Mouse (Mus musculus) left cerebral cortex, postnatal 36 days (tissue): ENCODE results near the gene Rap1gap2. TPM values are rescaled to one million over a fixed set of nuclear protein-coding genes. Genes with fewer than 3 reads are reported as not detected.

Experiments
- DNase-seq, 2 experiments: peaks; one replicate each; pipeline ENCODE4 v3.0.0; 2021 to 2022; ENCODE audit warnings: low spot score in 2 of 2, mixed read lengths in 1 of 2
- intact Hi-C: fragments of 180-260 bp; cut with DNase I; formaldehyde crosslinking; loops from one replicate; pipeline ENCODE4 v1.15.1; 2025
- total RNA-seq, 2 experiments: library from RNA; stranded (reverse); gene quantifications; 2 replicates each; pipeline ENCODE4 v1.2.3; 2021

Gene Rap1gap2
- total RNA-seq, 2 experiments from 2014 or later = 179 to 210 TPM

- intact Hi-C loops = loop anchor here (10.0 kb wide), 1 partner anchor 120 kb away; no protein-coding TSS in a partner anchor
- DNase-seq = no peak
Measured at GRCm38 (mm10) chr11:74405201-74405600, 205.5 kb downstream of the Rap1gap2 start.

- intact Hi-C loops = loop anchor here (10.0 kb wide), 1 partner anchor 121 kb away; no protein-coding TSS in a partner anchor
Measured at GRCm38 (mm10) chr11:74404216-74404615, 206.5 kb downstream of the Rap1gap2 start.

DNA sequence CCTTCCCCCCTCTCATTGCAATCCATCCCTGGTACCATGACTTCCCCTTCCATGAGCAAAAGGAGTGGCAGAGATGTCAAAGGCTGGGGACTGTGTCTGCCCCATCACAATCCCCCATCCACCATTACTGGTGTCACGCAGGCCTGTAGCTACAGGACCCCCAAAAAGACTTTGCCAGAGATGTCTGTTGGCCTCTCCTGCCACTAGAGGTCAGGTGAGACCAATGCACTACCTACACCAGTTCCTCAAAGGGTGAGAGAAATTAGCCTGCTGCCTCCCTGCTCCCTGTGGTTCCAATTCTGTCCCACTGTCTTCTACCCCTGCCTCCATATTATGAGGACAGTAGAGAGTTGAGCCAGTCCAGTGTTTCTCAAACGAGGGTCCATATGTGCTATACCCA lies 208.6 kb downstream of the Rap1gap2 start:
- DNase-seq = no peak
- intact Hi-C loops = loop anchor here (10.0 kb wide), 1 partner anchor 123 kb away; no protein-coding TSS in a partner anchor

More at GRCm38 (mm10) chr11:74404216-74404615, 206.5 kb downstream of the Rap1gap2 start:
- DNase-seq = no peak

DNA sequence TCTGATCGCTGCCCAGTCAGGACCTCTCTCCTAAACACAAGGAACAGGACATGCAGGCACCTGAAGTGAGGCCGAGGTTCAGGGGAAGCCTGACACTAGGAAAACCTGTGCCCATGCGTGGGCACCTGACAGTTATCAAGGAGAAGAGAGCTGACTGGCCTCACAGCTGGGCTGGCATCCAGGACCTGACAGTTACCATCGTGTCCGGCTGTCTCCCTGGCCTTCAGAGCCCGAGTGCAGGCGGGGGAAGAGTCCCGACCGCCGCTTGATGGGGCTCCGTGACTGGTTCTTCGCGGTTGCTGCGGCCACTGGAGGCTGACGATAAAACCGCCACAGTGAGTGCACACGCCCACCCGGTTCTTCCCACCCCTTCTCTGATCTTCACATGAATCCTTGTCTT lies 215.1 kb downstream of the Rap1gap2 start:
- intact Hi-C loops = no loop called here

GRCm38 (mm10) chr11:74393489-74393888 lies 217.2 kb downstream of the Rap1gap2 start:
- intact Hi-C loops = no loop called here
- DNase-seq = no peak

More for the DNA sequence above, 215.1 kb downstream of the Rap1gap2 start:
- no peak for DNase-seq

GRCm38 (mm10) chr11:74392903-74393302 lies 217.8 kb downstream of the Rap1gap2 start:
- intact Hi-C loops = no loop called here
- DNase-seq = no peak

- no peak for DNase-seq
- intact Hi-C loops = no loop called here
Measured at GRCm38 (mm10) chr11:74391899-74392298, 218.8 kb downstream of the Rap1gap2 start.

DNA sequence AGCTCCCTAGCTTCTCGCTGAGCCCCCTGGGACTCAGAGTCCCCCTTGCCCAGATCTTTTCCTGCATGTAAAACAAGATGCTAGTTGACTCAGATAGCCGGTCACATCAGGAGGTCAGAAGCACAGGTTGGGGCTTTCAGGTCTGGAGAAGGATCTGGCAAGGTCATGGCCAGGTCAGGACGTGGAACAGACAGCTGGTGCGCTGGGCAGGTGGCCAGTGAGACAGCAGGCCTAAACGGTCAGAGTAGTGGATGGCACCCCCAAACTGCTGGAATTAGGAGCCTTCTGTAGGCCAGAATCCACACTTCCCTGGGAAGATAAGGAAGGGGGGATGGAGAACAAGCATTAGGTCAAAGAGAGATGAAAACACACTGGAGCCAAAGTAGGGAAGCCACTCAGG lies 223.5 kb downstream of the Rap1gap2 start:
- no peak for DNase-seq
- intact Hi-C loops = no loop called here

GRCm38 (mm10) chr11:74385674-74386073 lies 225.0 kb downstream of the Rap1gap2 start:
- intact Hi-C loops = no loop called here

DNA sequence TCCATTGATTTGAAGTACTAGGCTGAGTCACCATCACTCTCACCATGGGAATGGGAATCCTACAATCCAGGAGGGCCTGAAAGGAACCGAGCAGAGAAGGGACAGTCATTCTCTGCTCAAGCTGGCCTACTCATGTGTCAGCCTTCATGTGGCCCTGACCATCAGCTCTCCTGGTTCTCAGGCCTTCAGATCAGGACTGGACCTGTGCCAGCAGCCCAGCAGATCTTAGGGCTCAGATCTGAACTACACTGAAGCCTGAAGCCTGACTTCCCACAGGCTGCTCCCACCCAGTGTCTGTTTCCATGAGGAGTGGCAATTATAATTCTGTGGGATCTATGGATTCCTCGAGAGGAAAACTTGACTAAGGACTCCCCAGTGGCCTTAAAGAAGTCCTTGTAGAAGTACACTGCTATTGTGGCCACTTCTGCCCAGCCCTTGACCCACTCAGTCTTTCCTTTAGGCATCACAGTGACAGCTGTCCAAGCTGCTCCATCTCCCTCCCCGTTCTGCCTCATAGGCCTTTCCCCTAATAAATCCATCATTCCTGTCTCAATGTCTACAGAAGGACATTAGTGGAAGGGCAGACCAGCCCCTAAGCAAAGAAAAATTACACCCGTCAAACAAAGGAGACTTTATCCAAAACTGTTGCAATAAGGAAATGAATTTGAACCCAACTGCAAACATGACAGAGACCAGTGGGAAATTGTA lies 231.4 kb downstream of the Rap1gap2 start:
- intact Hi-C loops = loop anchor here (2.0 to 5.0 kb wide), 2 partner anchors 147 to 168 kb away; no protein-coding TSS in a partner anchor
- DNase-seq = peak in 1 of 2 experiments; percentile 3

More at GRCm38 (mm10) chr11:74385674-74386073, 225.0 kb downstream of the Rap1gap2 start:
- no peak for DNase-seq

DNA sequence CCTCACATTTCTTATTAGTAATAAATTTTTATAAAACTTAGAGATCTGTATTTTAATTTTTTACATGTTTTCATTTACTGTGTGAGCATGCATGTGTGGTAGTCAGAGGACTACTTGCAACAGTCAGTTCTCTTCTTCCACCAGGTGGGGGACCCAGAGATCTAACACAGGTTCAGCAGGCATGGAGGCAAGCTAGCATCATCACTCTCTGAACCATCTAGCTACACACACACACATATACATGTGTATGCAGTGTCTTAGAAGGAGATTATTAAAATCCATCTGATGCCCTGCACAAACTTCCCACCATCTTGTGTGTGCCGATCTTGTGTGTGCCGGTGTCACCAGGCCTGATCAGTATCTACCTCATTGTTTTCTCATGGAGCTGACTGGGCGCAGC lies 233.9 kb downstream of the Rap1gap2 start:
- DNase-seq = peak; percentile 59 to 66
- intact Hi-C loops = loop anchor here (5.0 kb wide), 1 partner anchor 170 kb away; no protein-coding TSS in a partner anchor

DNA sequence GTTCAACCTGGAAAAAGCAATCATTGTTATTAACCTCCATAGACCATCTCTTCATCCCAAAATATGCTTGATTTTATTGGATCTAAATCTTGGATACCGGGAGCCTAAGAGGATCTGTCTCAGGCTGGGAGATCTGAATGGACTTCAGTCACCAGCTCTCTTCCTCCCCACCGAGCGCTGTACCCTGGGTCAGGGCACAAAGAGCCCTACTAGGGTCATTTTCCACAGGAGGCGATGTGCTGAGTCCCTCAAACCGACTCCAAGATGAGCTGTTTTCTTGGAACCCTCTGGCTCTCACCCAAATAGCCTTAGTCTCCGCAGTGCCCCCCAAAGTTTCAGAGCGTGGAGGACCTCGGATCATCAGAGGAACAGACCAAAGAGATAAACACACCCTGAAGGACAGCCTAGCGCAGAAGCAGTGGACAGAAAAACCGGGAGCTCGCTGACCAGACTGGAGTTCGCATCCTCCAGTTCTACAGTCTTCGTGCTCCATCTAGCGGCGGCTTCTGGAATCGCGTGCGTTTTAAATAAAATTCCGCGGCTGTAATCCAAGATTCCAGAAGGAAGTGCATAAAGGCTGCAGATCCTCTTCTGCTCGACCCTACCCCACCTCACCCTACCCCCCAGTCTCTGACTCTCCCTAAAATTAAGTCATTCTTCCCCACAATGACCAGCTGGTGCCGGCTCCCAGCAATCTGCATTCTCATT lies 239.2 kb downstream of the Rap1gap2 start:
- intact Hi-C loops = loop anchor here (1.0 to 5.0 kb wide), 3 partner anchors 1089 to 1233 kb away; partner anchors contain the start of gene Haspin
- peak; percentile 73 to 79 for DNase-seq

DNA sequence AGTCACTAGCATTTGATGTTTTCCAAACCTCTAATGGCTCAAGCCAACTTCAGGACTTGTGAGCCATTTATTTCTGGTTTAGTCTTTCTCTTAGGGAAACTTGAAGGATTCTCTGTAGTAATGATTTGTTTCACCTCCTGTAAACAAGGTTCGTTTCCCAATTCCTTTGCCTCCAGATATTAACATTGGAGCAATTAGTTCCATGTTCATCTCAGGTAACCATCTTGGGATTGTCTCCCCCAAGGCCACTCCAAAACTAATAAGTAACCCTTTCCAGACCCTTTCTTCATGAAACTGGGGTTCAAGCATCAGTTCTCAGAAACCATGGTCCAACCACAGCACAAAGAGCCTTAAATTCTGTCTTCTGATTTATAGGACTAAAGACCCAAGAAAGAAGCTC lies 248.9 kb downstream of the Rap1gap2 start, which contains the start of gene Olfr412:
TSS of gene Olfr412 (plus strand) at position 301 of the 400 bp plus-strand sequence.
- no peak for DNase-seq
- intact Hi-C loops = no loop called here

- no peak for DNase-seq
- intact Hi-C loops = no loop called here
Measured at GRCm38 (mm10) chr11:74352550-74352949, 258.2 kb downstream of the Rap1gap2 start, which contains the start of gene Olfr411. TSS of gene Olfr411 (minus strand) at chr11:74352650.

GRCm38 (mm10) chr11:74337931-74338330 lies 272.8 kb downstream of the Rap1gap2 start, which contains the start of gene Olfr410:
TSS of gene Olfr410 (minus strand) at chr11:74338031.
- intact Hi-C loops = no loop called here
- no peak for DNase-seq

Other genes starting within 250 kb of the Rap1gap2 start
- gene Olfr412, start 248.8 kb downstream of the Rap1gap2 start, total RNA-seq = not detected
- gene Ccdc92b, start 8.7 kb upstream of the Rap1gap2 start, total RNA-seq = 10 to 100 TPM; 28.5 to 31.2 TPM
- 10 to 100 TPM; 64.4 to 64.7 TPM for gene Cluh, start 38.6 kb upstream of the Rap1gap2 start, total RNA-seq
- 100 to 1,000 TPM; 389 to 402 TPM for gene Pafah1b1, start 113.8 kb upstream of the Rap1gap2 start, total RNA-seq
- 10 to 100 TPM; 19.8 to 26.7 TPM for gene Mettl16, start 159.9 kb upstream of the Rap1gap2 start, total RNA-seq
- 10 to 100 TPM; 31.5 to 31.7 TPM for gene Mnt, start 220.0 kb upstream of the Rap1gap2 start, total RNA-seq